Mouse (Mus musculus) embryonic facial prominence, embryonic 14.5 days (tissue): ENCODE measurements around the gene Gja1. TPM values are rescaled to one million over a fixed set of nuclear protein-coding genes. Genes with fewer than 3 reads are reported as not detected.

Experiments
- ATAC-seq: fragments of 200-750 bp; cut with Nextera tagmentation; 2 replicates; pipeline ENCODE4 v1.8.0; 2017; ENCODE audit warnings: low read depth, moderate number of reproducible peaks, moderate TSS enrichment
- DNase-seq: peaks from one replicate; pipeline ENCODE4 v3.0.0-alpha.2; 2015; ENCODE audit warnings: low spot score
- H3K27ac ChIP-seq: fragments of 300-500 bp; sonication (generic); replicated peaks from 2 replicates; pipeline ENCODE4 v1.5.1; 2014; ENCODE audit warnings: low read depth, mild to moderate bottlenecking, low read length, moderate library complexity
- H3K27me3 ChIP-seq: fragments of 300-500 bp; sonication (generic); replicated peaks from 2 replicates; pipeline ENCODE4 v1.6.1; 2014; ENCODE audit warnings: low read length; ENCODE audit not compliant: control insufficient read depth, insufficient read depth
- H3K36me3 ChIP-seq: fragments of 300-500 bp; sonication (generic); 2 replicates; pipeline ENCODE4 v1.6.1; 2014; ENCODE audit warnings: low read length, mixed read lengths; ENCODE audit not compliant: control insufficient read depth, insufficient read depth
- H3K4me1 ChIP-seq: fragments of 300-500 bp; sonication (generic); 2 replicates; pipeline ENCODE4 v1.6.1; 2014; ENCODE audit warnings: antibody characterized with exemption, low read length; ENCODE audit not compliant: control insufficient read depth, insufficient read depth
- H3K4me2 ChIP-seq: fragments of 300-500 bp; sonication (generic); 2 replicates; pipeline ENCODE4 v1.6.1; 2014; ENCODE audit warnings: low read depth, mild to moderate bottlenecking, low read length, moderate library complexity, mixed read lengths
- H3K4me3 ChIP-seq: fragments of 300-500 bp; sonication (generic); 2 replicates; pipeline ENCODE4 v1.5.1; 2014; ENCODE audit warnings: low read depth, mild to moderate bottlenecking, low read length
- H3K9ac ChIP-seq: fragments of 300-500 bp; sonication (generic); 2 replicates; pipeline ENCODE4 v1.6.1; 2014; ENCODE audit warnings: low read depth, mild to moderate bottlenecking, low read length, moderate library complexity, mixed read lengths
- H3K9me3 ChIP-seq: fragments of 300-500 bp; sonication (generic); 2 replicates; pipeline ENCODE4 v1.6.1; 2016; ENCODE audit warnings: low read length; ENCODE audit not compliant: control insufficient read depth
- WGBS: fragments of 180-500 bp; shearing (Covaris S2); extraction: QIAGEN DNeasy Blood & Tissue Kit; methylation state at CpG from one replicate; pipeline ENCODE4 v1.1.7; 2014; 5-methylcytosine and 5-hydroxymethylcytosine counted together
- polyA plus RNA-seq: library from polyadenylated mRNA; unstranded; fragments of >200 nt; fragmentation: Nextera tagmentation; extraction: Ambion mirVana; gene quantifications from 2 replicates; pipeline ENCODE4 v1.2.1, GENCODE M21; 2014

Gja1 gene
- polyA plus RNA-seq, 1 experiment from 2014 or later, result 289 TPM

DNA sequence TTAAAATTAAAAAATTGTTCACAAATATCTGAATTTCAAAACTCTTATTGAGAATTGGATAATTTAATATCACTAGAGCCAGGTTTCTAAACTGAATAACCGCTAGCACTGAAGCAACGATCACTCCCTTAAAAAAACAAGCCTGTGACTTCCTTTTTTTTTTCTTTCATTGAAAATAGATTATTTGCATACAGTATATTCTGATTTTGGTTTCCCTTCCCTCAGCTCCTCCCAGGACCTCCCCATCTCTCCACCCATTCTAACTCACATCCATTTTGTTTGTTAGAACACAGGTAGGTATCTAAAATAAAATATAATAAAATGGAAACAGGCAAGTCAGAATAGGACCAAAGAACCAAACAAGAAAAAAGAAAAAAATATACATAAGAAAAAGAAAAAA is 50.7 kb downstream of the Gja1 start:
- Histone ChIP-seq H3K4me3 (no peak overlapping the region), H3K4me2 (no peak overlapping the region), H3K9ac (no peak overlapping the region), H3K27ac (no peak overlapping the region), H3K4me1 (peaks cover 9% of the 10 kb centered on the region), H3K27me3 (no peaks in the 10 kb centered on the region), H3K9me3 (no peaks in the 10 kb centered on the region), H3K36me3 (no peaks in the 10 kb centered on the region)
- WGBS, result 83% methylated on average over 2 of the region's 2 CpGs
- DNase-seq (no peak), ATAC-seq (no peak)

- no peak overlapping the region for H3K27ac ChIP-seq
- no peak overlapping the region for H3K4me2 ChIP-seq
- no peak for ATAC-seq
- H3K9ac ChIP-seq, result no peak overlapping the region
- H3K4me3 ChIP-seq, result no peak overlapping the region
- H3K9me3 ChIP-seq, result no peaks in the 10 kb centered on the region
- WGBS, result 73% methylated on average over 5 of the region's 5 CpGs
- H3K4me1 ChIP-seq, result peaks cover 9% of the 10 kb centered on the region
- DNase-seq, result no peak
- H3K36me3 ChIP-seq, result no peaks in the 10 kb centered on the region
- no peaks in the 10 kb centered on the region for H3K27me3 ChIP-seq
These were observed 51.9 kb downstream of the Gja1 start for GRCm38 (mm10) chr10:56429011-56429410.

DNA sequence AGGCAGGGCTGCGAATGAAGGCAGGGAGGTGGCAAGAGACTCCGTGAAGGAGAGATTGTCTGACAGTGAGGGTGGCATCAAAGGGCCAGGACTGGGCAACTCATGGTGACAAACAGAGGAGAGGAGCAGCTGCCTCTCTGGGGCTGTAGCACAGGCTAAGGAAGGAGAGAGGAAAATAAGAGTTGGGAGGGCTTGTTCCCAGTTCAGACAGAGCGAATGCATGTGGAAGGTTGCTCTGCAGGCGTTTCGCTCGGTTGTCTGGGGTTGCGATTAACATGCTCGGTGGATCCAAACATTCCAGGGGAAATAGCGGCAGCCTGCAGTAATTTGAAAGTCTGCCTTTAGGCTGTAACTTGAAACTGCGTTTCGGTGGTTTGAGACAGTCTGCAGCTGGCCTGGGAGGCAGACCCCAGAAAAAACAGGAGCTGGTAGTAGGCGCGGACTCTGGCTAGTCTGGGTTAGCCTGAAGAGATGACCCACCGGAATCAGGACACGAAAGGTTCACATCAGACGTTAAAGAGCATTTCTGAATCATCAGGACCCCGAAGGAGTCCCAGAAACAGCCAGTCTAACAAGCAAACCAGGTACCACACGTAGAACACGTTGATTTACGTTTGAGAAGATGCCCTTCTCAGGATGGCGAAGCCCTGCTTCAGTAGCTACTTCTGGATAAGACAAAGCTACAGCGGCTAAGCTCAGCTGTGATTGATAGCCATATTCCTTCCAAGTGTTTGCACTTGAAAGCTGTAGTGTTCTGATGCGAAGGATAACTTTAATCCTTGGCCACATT is 54.7 kb downstream of the Gja1 start:
- no peaks in the 10 kb centered on the region for H3K27me3 ChIP-seq
- H3K27ac ChIP-seq, result peak overlapping the region; percentile 74
- peak; percentile 90 for DNase-seq
- peak overlapping the region; percentile 36 for H3K4me3 ChIP-seq
- no peaks in the 10 kb centered on the region for H3K9me3 ChIP-seq
- peak; percentile 88 for ATAC-seq
- H3K9ac ChIP-seq, result peak overlapping the region; percentile 56
- H3K36me3 ChIP-seq, result no peaks in the 10 kb centered on the region
- peak overlapping the region; percentile 65 for H3K4me2 ChIP-seq
- WGBS, result 8% methylated on average over 23 of the region's 23 CpGs
- H3K4me1 ChIP-seq, result peaks cover 9% of the 10 kb centered on the region

DNA sequence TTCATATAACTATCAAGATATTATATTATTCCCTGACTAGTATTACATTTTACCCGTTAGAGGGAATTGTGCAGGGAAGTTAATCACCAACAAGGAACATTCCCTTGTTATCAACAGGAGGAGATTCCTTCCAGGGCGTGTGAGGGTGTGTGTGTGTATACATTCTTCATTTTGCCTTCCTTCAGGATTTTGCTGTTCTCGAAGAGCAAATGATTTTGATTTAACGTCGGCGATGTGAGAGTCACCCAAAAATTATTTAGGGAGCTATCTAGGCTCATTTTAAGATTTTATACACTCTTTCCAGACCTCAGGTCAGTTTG is 55.2 kb downstream of the Gja1 start:
- Histone ChIP-seq H3K9ac (no peak overlapping the region; the same call in 1 of the 2 replicates), H3K4me1 (peaks cover 9% of the 10 kb centered on the region), H3K9me3 (no peaks in the 10 kb centered on the region), H3K4me3 (peak overlapping the region; percentile 36; the same call in 1 of the 2 replicates), H3K36me3 (no peaks in the 10 kb centered on the region), H3K27me3 (no peaks in the 10 kb centered on the region), H3K4me2 (peak overlapping the region; percentile 65), H3K27ac (peak overlapping the region; percentile 74)
- DNase-seq (no peak), ATAC-seq (no peak; the same call in 1 of the 2 replicates)
- WGBS, result 47% methylated on average over 6 of the region's 6 CpGs

DNA sequence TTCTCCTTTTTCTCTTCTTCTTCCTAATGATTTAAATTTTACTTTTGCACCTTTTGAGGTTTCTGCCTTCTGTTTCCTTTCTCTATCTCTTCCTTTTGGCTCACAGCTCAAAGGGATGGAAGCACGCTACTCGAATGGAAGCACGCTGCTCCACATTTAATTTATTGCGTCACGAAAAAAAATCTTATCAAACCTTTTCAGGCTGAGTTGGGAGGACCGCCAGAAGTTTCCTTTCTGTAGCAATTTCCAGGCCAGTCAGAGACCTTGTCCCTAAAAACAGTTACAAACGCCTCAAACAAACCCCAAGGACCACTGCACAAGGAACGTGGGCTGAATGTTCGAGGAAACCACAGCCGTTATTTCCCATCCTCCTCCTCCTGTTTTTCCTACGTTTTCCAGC is 60.2 kb downstream of the Gja1 start:
- WGBS, result 78% methylated on average over 11 of the region's 11 CpGs
- no peak for ATAC-seq

GRCm38 (mm10) chr10:56439638-56440037 is 62.5 kb downstream of the Gja1 start:
- DNase-seq (no peak), ATAC-seq (no peak)
- H3K4me3 ChIP-seq, result no peak overlapping the region
- H3K9ac ChIP-seq, result no peak overlapping the region
- no peaks in the 10 kb centered on the region for H3K36me3 ChIP-seq
- no peaks in the 10 kb centered on the region for H3K4me1 ChIP-seq
- H3K4me2 ChIP-seq, result no peak overlapping the region
- no peaks in the 10 kb centered on the region for H3K9me3 ChIP-seq
- H3K27me3 ChIP-seq, result no peaks in the 10 kb centered on the region
- 84% methylated on average over 4 of the region's 4 CpGs for WGBS
- H3K27ac ChIP-seq, result no peak overlapping the region

More for the DNA sequence above, 60.2 kb downstream of the Gja1 start:
- no peaks in the 10 kb centered on the region for H3K27me3 ChIP-seq
- peaks cover 3% of the 10 kb centered on the region; the same call in 1 of the 2 replicates for H3K4me1 ChIP-seq
- H3K4me3 ChIP-seq, result no peak overlapping the region
- no peak overlapping the region for H3K9ac ChIP-seq
- no peak overlapping the region for H3K27ac ChIP-seq
- H3K4me2 ChIP-seq, result no peak overlapping the region
- no peaks in the 10 kb centered on the region for H3K9me3 ChIP-seq
- no peak for DNase-seq
- H3K36me3 ChIP-seq, result no peaks in the 10 kb centered on the region

DNA sequence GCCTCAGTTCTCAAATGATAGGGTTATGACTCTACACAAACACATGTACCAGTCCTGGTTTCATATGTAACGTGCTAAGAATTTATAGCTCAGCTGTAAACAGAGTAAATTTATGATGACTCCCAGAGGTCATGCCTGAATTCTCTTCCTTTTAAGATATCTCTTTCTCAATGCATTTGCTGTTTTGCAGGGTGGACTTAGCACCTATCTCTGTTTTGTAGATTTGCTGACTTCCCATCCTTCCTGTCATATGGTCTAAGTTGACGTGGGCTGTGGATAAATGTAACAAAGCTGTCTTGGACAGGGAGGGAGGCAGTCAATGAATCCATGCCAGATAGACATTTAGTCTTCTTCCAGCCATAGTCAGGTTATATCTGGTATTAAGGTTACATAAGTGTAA is 67.3 kb downstream of the Gja1 start:
- Histone ChIP-seq H3K9ac (no peak overlapping the region), H3K36me3 (no peaks in the 10 kb centered on the region), H3K27ac (no peak overlapping the region), H3K9me3 (no peaks in the 10 kb centered on the region), H3K27me3 (no peaks in the 10 kb centered on the region), H3K4me3 (no peak overlapping the region), H3K4me1 (no peaks in the 10 kb centered on the region), H3K4me2 (no peak overlapping the region)
- DNase-seq (no peak), ATAC-seq (no peak)
- WGBS, result 78% methylated on average over 2 of the region's 2 CpGs

- Histone ChIP-seq H3K4me1 (no peaks in the 10 kb centered on the region), H3K9ac (no peak overlapping the region), H3K4me3 (no peak overlapping the region), H3K27me3 (no peaks in the 10 kb centered on the region), H3K36me3 (no peaks in the 10 kb centered on the region), H3K4me2 (no peak overlapping the region), H3K9me3 (no peaks in the 10 kb centered on the region), H3K27ac (no peak overlapping the region)
- ATAC-seq (no peak), DNase-seq (no peak)
- WGBS, result 76% methylated on average over 4 of the region's 4 CpGs
These were observed 71.9 kb downstream of the Gja1 start for GRCm38 (mm10) chr10:56449030-56449429.
